Mouse (Mus musculus) Patski (cell line): ENCODE measurements around the gene Tmed2. TPM values are rescaled to one million over a fixed set of nuclear protein-coding genes. Genes with fewer than 3 reads are reported as not detected.
"Not testable (repeated sequence)": the region's sequence is repeated elsewhere in the genome, so short reads cannot be mapped to it uniquely, and the experiment has no call there.

Experiments
- ATAC-seq: fragments of 100-300 bp; one replicate; pipeline ENCODE4 v1.8.0; 2021
- CTCF ChIA-PET: fragments of 350-600 bp; sonication (Branson Sonifier 250); formaldehyde crosslinking; loops from one replicate; lab custom pipeline; 2022; ENCODE audit warnings: inconsistent platforms; lab: Charles Lee
- POLR2A ChIA-PET: fragments of 350-600 bp; sonication (Branson Sonifier 250); formaldehyde crosslinking; loops from one replicate; lab custom pipeline; 2022; ENCODE audit warnings: antibody characterized with exemption, inconsistent platforms; lab: Charles Lee
- DNase-seq: peaks from one replicate; pipeline ENCODE4 v3.0.0-alpha.2; 2011; ENCODE audit warnings: low read depth, low spot score
- H3K27me3 ChIP-seq: fragments of 371-371 bp; one replicate; pipeline ENCODE4 v1.5.1; 2021
- CTCF ChIP-seq: fragments of 100-300 bp; IDR thresholded peaks from one replicate; pipeline ENCODE4 v1.5.1; 2021
- in situ Hi-C: fragments of 300-500 bp; cut with MboI; formaldehyde crosslinking; loops from 3 replicates; pipeline ENCODE4 v1.11.1; 2018; ENCODE audit warnings: low pct_unique_long_range_greater_than_20kb, mixed read lengths
- polyA plus RNA-seq: library from polyadenylated mRNA; unstranded; gene quantifications from one replicate; pipeline ENCODE4 v1.2.3, GENCODE M21; 2021

Gene Tmed2
- polyA plus RNA-seq, 1 experiment from 2014 or later: 361 TPM

DNA sequence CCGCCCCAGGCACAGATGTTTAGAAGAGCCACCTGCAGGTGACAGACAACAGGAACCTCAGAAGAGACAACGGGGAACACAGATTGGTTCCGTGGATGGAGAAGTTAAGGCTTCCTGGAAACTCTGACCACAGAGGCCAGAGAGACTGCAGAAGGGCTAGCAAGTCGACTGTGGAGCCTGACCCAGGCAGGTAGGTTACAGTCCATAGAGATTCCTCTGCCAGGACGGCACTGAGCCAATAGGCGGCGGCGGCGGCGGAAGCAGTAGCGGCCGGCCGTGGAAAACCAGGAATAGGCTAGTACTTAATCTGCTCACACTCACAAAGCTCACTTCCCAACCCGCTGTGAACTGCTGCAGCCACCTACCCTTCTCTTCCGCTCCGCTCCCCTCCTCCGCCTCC lies 3.7 kb upstream of the Tmed2 start:
- no peak for DNase-seq
- no peak for ATAC-seq
- no peak for TF ChIP-seq CTCF
- in situ Hi-C loops: no loop called here
- ChIA-PET CTCF (interaction anchor here (1.0 kb wide), 1 partner anchor 104 kb away, joined by 3 read pairs; no protein-coding TSS in a partner anchor), POLR2A (interaction anchor here (1.0 kb wide), 1 partner anchor 41 kb away, joined by 4 read pairs; no protein-coding TSS in a partner anchor)
- no peaks in the 10 kb centered on the region for H3K27me3 ChIP-seq

- in situ Hi-C loops: no loop called here
- ATAC-seq: no peak
- H3K27me3 ChIP-seq: no peaks in the 10 kb centered on the region
- CTCF ChIA-PET: interaction anchor here (0.6 to 2.2 kb wide), 28 partner anchors 8 to 146 kb away, joined by 3 to 31 read pairs (median 4); partner anchors contain the start of genes Ddx55, Kmt5a, Rilpl2 and Sbno1
- DNase-seq: no peak
- no peak for TF ChIP-seq CTCF
- POLR2A ChIA-PET: interaction anchor here (0.6 to 1.3 kb wide), 6 partner anchors 8 to 107 kb away, joined by 3 to 4 read pairs (median 3); partner anchors contain the start of gene Rilpl1
Observed at GRCm38 (mm10) chr5:124538813-124539792, 1.4 kb upstream of the Tmed2 start.

GRCm38 (mm10) chr5:124539905-124540304 lies 590 bp upstream of the Tmed2 start:
- no peaks in the 10 kb centered on the region for H3K27me3 ChIP-seq
- POLR2A ChIA-PET: interaction anchor here (0.9 kb wide), 1 partner anchor 9 kb away, joined by 4 read pairs; the partner anchor contains the start of gene Rilpl1
- in situ Hi-C loops: no loop called here
- CTCF ChIA-PET: interaction anchor here (1.0 to 1.7 kb wide), 3 partner anchors 12 to 108 kb away, joined by 3 to 31 read pairs (median 4); partner anchors contain the start of gene Kmt5a
- no peak for DNase-seq
- no peak for TF ChIP-seq CTCF
- no peak for ATAC-seq

GRCm38 (mm10) chr5:124540905-124541601 lies 558 bp downstream of the Tmed2 start:
- TF ChIP-seq CTCF: no peak
- ChIA-PET POLR2A (interaction anchor here (0.7 to 0.9 kb wide), 5 partner anchors 14 to 1567 kb away, joined by 3 to 6 read pairs (median 4); no protein-coding TSS in a partner anchor), CTCF (interaction anchor here (0.7 kb wide), 1 partner anchor 35 kb away, joined by 4 read pairs; no protein-coding TSS in a partner anchor)
- DNase-seq: no peak
- peak; percentile 52 for ATAC-seq
- no peaks in the 10 kb centered on the region for H3K27me3 ChIP-seq
- in situ Hi-C loops: no loop called here

DNA sequence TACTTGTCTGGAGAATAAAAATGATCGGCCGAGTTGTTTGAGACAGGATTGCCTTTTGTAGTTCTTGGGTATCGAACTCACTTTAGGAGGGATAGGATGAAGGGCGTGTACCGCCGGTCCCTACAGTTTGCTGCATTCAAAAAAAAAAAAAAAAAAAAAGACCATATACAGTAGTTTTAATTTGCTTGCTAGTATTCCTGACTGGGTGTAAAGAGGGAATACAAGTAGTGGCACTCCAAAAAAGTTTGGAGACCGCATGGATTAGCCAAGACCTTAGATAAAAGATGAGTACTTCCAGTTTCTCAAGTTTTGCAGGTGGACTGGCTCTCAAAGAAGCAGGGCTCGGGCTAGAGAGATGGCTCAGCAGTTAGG lies 1.1 kb downstream of the Tmed2 start:
- CTCF ChIA-PET: interaction anchor here (0.7 kb wide), 1 partner anchor 36 kb away, joined by 4 read pairs; no protein-coding TSS in a partner anchor
- ATAC-seq: no peak
- TF ChIP-seq CTCF: no peak
- in situ Hi-C loops: no loop called here
- POLR2A ChIA-PET: interaction anchor here (0.7 to 1.0 kb wide), 6 partner anchors 11 to 1568 kb away, joined by 3 to 6 read pairs (median 4); partner anchors contain the start of gene Ddx55
- H3K27me3 ChIP-seq: no peaks in the 10 kb centered on the region
- DNase-seq: no peak

- ATAC-seq, CTCF ChIA-PET, in situ Hi-C loops, H3K27me3 ChIP-seq, DNase-seq: not testable (repeated sequence)
- POLR2A ChIA-PET: interaction anchor here (2.0 kb wide), 1 partner anchor 120 kb away, joined by 6 read pairs; no protein-coding TSS in a partner anchor
Observed at GRCm38 (mm10) chr5:124550737-124551136, 10.2 kb downstream of the Tmed2 start.

DNA sequence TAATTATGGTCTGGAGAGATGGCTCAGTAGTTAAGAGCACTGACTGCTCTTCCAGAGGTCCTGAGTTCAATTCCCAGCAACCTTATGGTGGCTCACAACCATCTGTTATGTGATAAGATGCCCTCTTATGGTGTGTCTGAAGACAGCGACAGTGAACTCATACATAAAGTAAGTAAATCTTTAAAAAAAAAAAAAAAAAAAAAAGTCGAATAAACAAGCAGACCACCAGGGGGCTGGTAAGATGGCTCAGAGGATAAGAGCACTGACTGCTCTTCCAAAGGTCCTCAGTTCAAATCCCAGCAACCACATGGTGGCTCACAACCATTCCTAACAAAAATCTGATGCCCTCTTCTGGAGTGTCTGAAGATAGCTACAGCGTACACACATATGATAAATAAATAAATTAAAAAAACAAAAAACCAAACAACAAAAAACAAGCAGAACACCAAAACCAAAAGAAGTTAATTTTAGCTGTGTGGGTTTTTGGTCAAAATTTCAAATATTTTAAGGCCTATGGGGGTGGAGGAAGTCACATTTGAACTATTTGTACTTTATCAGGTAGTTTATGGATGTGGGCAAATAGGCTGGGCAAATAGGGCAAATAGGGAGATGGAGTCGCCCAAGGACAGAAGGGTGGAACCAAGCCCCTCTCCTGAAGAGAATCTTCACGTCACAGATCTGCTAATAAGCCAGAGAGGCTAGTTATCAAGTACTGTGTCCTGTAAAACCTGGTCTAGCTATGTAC lies 11.0 kb downstream of the Tmed2 start:
- peak; percentile 46 for TF ChIP-seq CTCF
- ATAC-seq, in situ Hi-C loops: not testable (repeated sequence)

DNA sequence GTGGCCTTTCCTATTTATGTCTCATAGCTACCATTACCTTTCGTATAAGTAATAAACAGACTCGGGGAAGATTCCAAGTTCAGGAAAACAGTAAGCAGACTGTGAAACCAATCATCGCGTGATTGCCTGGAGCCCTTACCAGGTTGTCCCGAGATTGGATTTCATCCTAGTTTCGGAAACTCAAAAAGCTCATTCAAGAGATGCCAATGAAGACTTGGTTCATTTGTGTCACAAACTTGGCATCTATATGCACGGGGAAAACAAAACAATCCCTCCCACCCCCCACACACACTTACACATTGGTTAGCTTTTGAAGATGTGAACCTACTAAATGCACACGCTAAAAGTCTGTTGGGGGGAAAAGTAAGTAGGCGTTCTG lies 11.6 kb downstream of the Tmed2 start:
- CTCF ChIA-PET: interaction anchor here (0.8 to 5.7 kb wide), 6 partner anchors 9 to 118 kb away, joined by 3 to 30 read pairs (median 4); no protein-coding TSS in a partner anchor
- POLR2A ChIA-PET: interaction anchor here (0.6 to 2.0 kb wide), 7 partner anchors 10 to 1969 kb away, joined by 3 to 6 read pairs (median 3); no protein-coding TSS in a partner anchor
- no peaks in the 10 kb centered on the region for H3K27me3 ChIP-seq
- ATAC-seq (no peak), DNase-seq (no peak)
- TF ChIP-seq CTCF: no peak
- in situ Hi-C loops: no loop called here

More for the DNA sequence above, 11.0 kb downstream of the Tmed2 start:
- not testable (repeated sequence) for H3K27me3 ChIP-seq, DNase-seq
- POLR2A ChIA-PET: interaction anchor here (0.6 to 2.0 kb wide), 4 partner anchors 9 to 121 kb away, joined by 3 to 6 read pairs (median 4); no protein-coding TSS in a partner anchor
- CTCF ChIA-PET: interaction anchor here (0.8 to 5.7 kb wide), 6 partner anchors 10 to 117 kb away, joined by 3 to 30 read pairs (median 4); no protein-coding TSS in a partner anchor
